Mouse (Mus musculus) mouse embryonic stem cell (cell line): ENCODE measurements at regions not wholly inside any gene's neighbourhood (a gene's known extent, or its start where the extent isn't known, plus 50 kb on each side); places are given as distances from the start of the nearest gene placed in this dataset.

Experiments
- in situ Hi-C, 2 experiments: fragments of 300-500 bp; cut with MboI; formaldehyde crosslinking; loops; 1 replicate in 1 of 2; 3 replicates in 1 of 2; pipeline ENCODE4 v1.14.3; 2019 to 2020; ENCODE audit warnings: low sequenced_read_pairs in 2 of 2, low pct_unique_long_range_greater_than_20kb in 1 of 2, mixed read lengths in 1 of 2; ENCODE audit not compliant: unreplicated experiment in 1 of 2

GRCm38 (mm10) chr10:66834974-66835373 lies 261.0 kb upstream of the Jmjd1c start:
- in situ Hi-C loops = no loop called here

GRCm38 (mm10) chr10:66839058-66839457 lies 256.9 kb upstream of the Jmjd1c start:
- in situ Hi-C loops = no loop called here

DNA sequence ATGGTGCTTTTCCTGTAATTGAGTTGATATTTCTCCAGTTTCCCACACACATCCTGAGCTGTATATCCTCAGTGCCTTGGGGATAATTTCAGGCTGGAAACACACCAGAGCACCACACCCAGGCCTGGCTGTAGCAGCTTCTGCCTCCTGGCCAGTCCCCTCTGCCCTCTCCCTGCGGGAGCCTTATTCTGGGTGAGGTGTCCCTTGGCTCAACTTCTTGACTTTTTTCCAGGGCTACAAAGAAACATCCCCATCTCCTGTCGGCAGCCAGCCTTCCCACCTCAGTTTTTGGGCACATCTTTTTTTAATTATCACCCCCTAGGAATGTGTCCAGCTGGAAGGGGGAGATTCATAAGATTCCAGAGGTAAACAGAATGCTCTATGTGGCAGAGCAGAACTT lies 252.7 kb upstream of the Jmjd1c start:
- in situ Hi-C loops = no loop called here

- in situ Hi-C loops = no loop called here
These were observed 247.1 kb upstream of the Jmjd1c start for GRCm38 (mm10) chr10:66848778-66849177.

DNA sequence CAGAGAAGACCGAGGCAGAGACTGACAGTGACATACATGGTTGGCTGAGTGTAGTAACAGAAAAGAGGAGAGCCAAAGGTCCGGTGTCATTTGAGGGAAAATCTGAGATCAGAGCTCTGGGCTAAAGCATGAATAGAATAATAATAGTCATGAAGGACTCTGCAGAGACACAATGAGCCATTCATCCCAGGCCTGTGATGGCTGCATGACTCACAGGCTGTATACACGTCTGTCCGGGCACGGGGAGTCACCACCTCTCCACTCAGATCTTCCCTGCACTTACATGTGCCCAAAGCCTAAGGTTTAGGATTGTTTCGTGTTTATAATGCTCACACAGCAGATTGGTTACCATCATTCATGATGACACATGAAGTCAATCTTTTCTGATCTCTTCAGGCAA lies 246.2 kb upstream of the Jmjd1c start:
- in situ Hi-C loops = no loop called here

- in situ Hi-C loops = no loop called here
These were observed 244.9 kb upstream of the Jmjd1c start for GRCm38 (mm10) chr10:66850972-66851478.

DNA sequence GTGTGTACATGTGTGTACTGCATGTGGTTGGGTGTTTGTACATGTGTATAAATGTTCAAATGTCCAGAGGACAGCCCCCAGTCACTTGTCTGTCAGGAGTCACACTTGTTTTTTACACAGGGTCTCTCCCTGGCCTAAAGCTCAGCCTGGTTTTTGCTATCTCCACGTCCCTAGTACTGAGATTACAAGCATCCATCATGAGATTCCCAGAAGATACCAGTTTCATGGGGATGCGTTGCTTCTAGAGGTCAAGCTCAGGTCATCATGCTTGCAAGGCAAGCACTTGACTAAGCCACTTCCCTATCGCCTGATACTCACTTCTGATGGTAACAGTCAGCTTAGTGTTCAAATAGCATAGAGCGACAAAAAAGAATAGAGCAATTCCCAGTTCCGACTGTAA lies 244.1 kb upstream of the Jmjd1c start:
- in situ Hi-C loops = no loop called here

- in situ Hi-C loops = no loop called here
These were observed 243.2 kb upstream of the Jmjd1c start for GRCm38 (mm10) chr10:66852708-66853107.

DNA sequence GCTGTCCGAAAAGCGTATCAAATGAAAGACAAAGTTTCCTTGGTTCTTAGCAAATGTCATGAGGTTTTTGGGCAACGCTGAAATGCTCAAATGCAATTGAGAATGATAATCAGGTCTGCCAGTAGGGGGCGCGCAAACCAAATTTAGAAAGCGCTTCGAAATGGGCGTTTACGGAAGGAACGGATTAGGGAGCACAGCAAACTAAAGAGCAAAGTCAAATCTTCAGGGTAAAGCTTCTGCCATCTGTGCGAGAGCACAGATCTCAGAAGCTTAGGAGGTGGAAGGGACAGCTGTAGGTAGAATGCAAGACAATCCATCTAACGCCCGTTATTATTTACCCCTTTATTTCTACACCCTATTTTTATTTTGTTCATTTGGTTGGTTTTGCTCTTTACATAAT lies 242.7 kb upstream of the Jmjd1c start:
- in situ Hi-C loops = no loop called here

GRCm38 (mm10) chr10:66854895-66855294 lies 241.0 kb upstream of the Jmjd1c start:
- in situ Hi-C loops = no loop called here

GRCm38 (mm10) chr10:66857330-66857729 lies 238.6 kb upstream of the Jmjd1c start:
- in situ Hi-C loops = no loop called here

DNA sequence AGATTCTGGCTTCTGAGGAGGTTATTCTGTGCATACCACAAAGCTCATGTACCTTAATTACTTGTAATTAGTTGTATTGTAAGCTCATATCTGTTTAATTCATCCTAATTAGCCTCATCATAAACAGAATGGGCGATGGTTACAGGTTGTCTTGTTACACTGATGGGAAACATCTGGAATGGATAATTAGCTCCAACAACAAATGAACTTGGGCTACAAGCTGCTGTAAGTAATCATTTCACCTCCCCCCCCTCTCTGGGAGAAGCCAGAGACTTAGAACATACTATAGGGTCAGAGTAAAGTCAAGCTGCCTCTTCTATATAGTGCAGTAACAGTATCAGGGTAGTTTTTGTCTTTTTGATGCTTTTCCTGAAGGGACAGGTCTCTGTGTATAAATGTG lies 234.5 kb upstream of the Jmjd1c start:
- in situ Hi-C loops = no loop called here

- in situ Hi-C loops = no loop called here
These were observed 231.6 kb upstream of the Jmjd1c start for GRCm38 (mm10) chr10:66864161-66864862.

- in situ Hi-C loops = no loop called here
These were observed 230.8 kb upstream of the Jmjd1c start for GRCm38 (mm10) chr10:66865010-66865582.

- in situ Hi-C loops = no loop called here
These were observed 224.7 kb upstream of the Jmjd1c start for GRCm38 (mm10) chr10:66871133-66871664.

DNA sequence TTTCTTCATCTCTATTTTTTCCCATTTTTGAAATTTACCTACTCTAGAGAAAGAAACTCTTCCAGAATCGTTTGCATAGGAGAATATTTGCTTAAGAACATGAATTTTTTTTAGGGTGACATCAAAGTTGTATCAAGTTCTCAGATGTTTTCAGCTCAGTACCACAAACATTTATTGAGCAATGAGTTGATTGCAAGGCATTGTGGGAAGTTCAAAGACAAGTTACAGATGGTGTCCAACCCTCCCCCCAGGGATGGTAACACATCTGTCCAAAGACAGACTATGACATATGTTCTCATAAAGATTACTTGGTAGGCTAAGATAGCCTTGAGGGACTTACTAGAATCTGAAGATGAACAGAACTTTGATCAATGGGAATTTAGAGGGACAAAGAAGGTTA lies 224.3 kb upstream of the Jmjd1c start:
- in situ Hi-C loops = no loop called here

DNA sequence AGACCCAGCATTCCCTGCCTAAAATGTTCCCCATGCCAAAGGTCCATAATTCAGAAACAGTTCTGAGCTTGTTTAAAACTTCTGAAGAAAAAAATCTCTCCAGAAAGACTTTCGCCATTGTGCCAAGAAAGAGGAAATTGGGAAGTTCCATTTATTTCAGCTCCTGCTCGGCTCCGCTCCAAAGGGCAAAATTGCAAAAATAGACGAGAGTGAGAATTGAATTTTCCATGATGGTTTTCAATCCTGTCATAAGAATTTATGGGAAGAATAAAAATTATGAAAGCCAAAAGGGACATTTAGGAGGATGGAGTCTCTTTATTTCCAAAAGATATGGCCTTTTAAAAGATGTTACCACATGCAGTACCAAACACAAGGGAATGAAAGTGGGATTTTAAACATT lies 222.5 kb upstream of the Jmjd1c start:
- in situ Hi-C loops = no loop called here

GRCm38 (mm10) chr10:66879071-66879470 lies 216.9 kb upstream of the Jmjd1c start:
- in situ Hi-C loops = no loop called here

GRCm38 (mm10) chr10:66882825-66883224 lies 213.1 kb upstream of the Jmjd1c start:
- in situ Hi-C loops = no loop called here

GRCm38 (mm10) chr10:66885575-66885974 lies 210.3 kb upstream of the Jmjd1c start:
- in situ Hi-C loops = no loop called here
